Mouse (Mus musculus) kidney, embryonic 16.5 days (tissue): ENCODE results near the gene Pqlc3. TPM values are rescaled to one million over a fixed set of nuclear protein-coding genes. Genes with fewer than 3 reads are reported as not detected.

Experiments
- ATAC-seq: fragments of 200-750 bp; cut with Nextera tagmentation; 2 replicates; pipeline ENCODE4 v1.8.0; 2017; ENCODE audit warnings: moderate TSS enrichment; ENCODE audit not compliant: low FRiP score, low TSS enrichment
- H3K27ac ChIP-seq: fragments of 300-500 bp; sonication (generic); 2 replicates; pipeline ENCODE4 v1.5.1; 2014; ENCODE audit warnings: low read length
- H3K27me3 ChIP-seq: fragments of 300-500 bp; sonication (generic); 2 replicates; pipeline ENCODE4 v1.6.1; 2014; ENCODE audit warnings: low read length, control low read depth, mixed read lengths; ENCODE audit not compliant: insufficient read depth
- H3K36me3 ChIP-seq: fragments of 300-500 bp; sonication (generic); 2 replicates; pipeline ENCODE4 v1.6.1; 2014; ENCODE audit warnings: low read length, control low read depth, mixed read lengths; ENCODE audit not compliant: insufficient read depth
- H3K4me1 ChIP-seq: fragments of 300-500 bp; sonication (generic); 2 replicates; pipeline ENCODE4 v1.6.1; 2014; ENCODE audit warnings: low read length, control low read depth, mixed read lengths; ENCODE audit not compliant: insufficient read depth
- H3K4me2 ChIP-seq: fragments of 300-500 bp; sonication (generic); replicated peaks from 2 replicates; pipeline ENCODE4 v1.6.1; 2014; ENCODE audit warnings: low read depth, low read length
- H3K4me3 ChIP-seq: fragments of 300-500 bp; sonication (generic); 2 replicates; pipeline ENCODE4 v1.5.1; 2014; ENCODE audit warnings: mild to moderate bottlenecking, low read length
- H3K9ac ChIP-seq: fragments of 300-500 bp; sonication (generic); replicated peaks from 2 replicates; pipeline ENCODE4 v1.6.1; 2014; ENCODE audit warnings: low read length
- H3K9me3 ChIP-seq: fragments of 300-500 bp; sonication (generic); 2 replicates; pipeline ENCODE4 v1.6.1; 2016; ENCODE audit warnings: low read length, control low read depth
- WGBS: fragments of 180-500 bp; shearing (Covaris S2); extraction: QIAGEN DNeasy Blood & Tissue Kit; methylation state at CpG from one replicate; pipeline ENCODE4 v1.1.7; 2014; 5-methylcytosine and 5-hydroxymethylcytosine counted together
- polyA plus RNA-seq: library from polyadenylated mRNA; unstranded; fragments of >200 nt; fragmentation: Nextera tagmentation; extraction: Ambion mirVana; gene quantifications from 2 replicates; pipeline ENCODE4 v1.2.1, GENCODE M21; 2015

Gene Pqlc3
- polyA plus RNA-seq, 1 experiment from 2014 or later = 4.7 TPM

GRCm38 (mm10) chr12:16985778-16986177 is 14.4 kb downstream of the Pqlc3 start:
- Histone ChIP-seq H3K4me3 (no peak overlapping the region), H3K4me2 (no peak overlapping the region), H3K27me3 (no peaks in the 10 kb centered on the region), H3K27ac (no peak overlapping the region), H3K9me3 (no peaks in the 10 kb centered on the region), H3K36me3 (peaks cover 14% of the 10 kb centered on the region), H3K9ac (no peak overlapping the region), H3K4me1 (no peaks in the 10 kb centered on the region)
- 90% methylated on average over 1 of the region's 1 CpGs for WGBS
- no peak for ATAC-seq

- H3K9me3 ChIP-seq = no peaks in the 10 kb centered on the region
- no peak overlapping the region for H3K4me3 ChIP-seq
- H3K4me1 ChIP-seq = no peaks in the 10 kb centered on the region
- H3K27ac ChIP-seq = no peak overlapping the region
- no peaks in the 10 kb centered on the region for H3K27me3 ChIP-seq
- H3K36me3 ChIP-seq = peaks cover 61% of the 10 kb centered on the region
- H3K9ac ChIP-seq = no peak overlapping the region
- H3K4me2 ChIP-seq = no peak overlapping the region
- ATAC-seq = no peak
These were observed 23.1 kb downstream of the Pqlc3 start for GRCm38 (mm10) chr12:16977120-16977519.

- H3K27me3 ChIP-seq = no peaks in the 10 kb centered on the region
- WGBS = 98% methylated on average over 2 of the region's 2 CpGs
- no peak overlapping the region for H3K4me3 ChIP-seq
- H3K9me3 ChIP-seq = no peaks in the 10 kb centered on the region
- no peak overlapping the region for H3K9ac ChIP-seq
- ATAC-seq = no peak
- no peaks in the 10 kb centered on the region for H3K4me1 ChIP-seq
- peaks cover 30% of the 10 kb centered on the region for H3K36me3 ChIP-seq
- H3K4me2 ChIP-seq = no peak overlapping the region
- H3K27ac ChIP-seq = no peak overlapping the region
These were observed 33.4 kb downstream of the Pqlc3 start for GRCm38 (mm10) chr12:16966811-16967210.

GRCm38 (mm10) chr12:16963354-16963753 is 36.9 kb downstream of the Pqlc3 start:
- Histone ChIP-seq H3K4me1 (no peaks in the 10 kb centered on the region), H3K9ac (no peak overlapping the region), H3K36me3 (peaks cover 40% of the 10 kb centered on the region), H3K4me3 (no peak overlapping the region), H3K9me3 (no peaks in the 10 kb centered on the region), H3K27me3 (no peaks in the 10 kb centered on the region), H3K27ac (no peak overlapping the region), H3K4me2 (no peak overlapping the region)
- ATAC-seq = no peak
- 80% methylated on average over 2 of the region's 2 CpGs for WGBS

- Histone ChIP-seq H3K27me3 (no peaks in the 10 kb centered on the region), H3K9me3 (no peaks in the 10 kb centered on the region), H3K4me3 (no peak overlapping the region), H3K9ac (no peak overlapping the region), H3K4me1 (no peaks in the 10 kb centered on the region), H3K27ac (no peak overlapping the region), H3K36me3 (peaks cover 45% of the 10 kb centered on the region), H3K4me2 (no peak overlapping the region)
- ATAC-seq = no peak
- WGBS = 66% methylated on average over 1 of the region's 1 CpGs
These were observed 41.4 kb downstream of the Pqlc3 start for GRCm38 (mm10) chr12:16958851-16959250.

GRCm38 (mm10) chr12:16948239-16948638 is 52.0 kb downstream of the Pqlc3 start:
- H3K27ac ChIP-seq = no peak overlapping the region
- H3K9me3 ChIP-seq = no peaks in the 10 kb centered on the region
- 94% methylated on average over 6 of the region's 6 CpGs for WGBS
- no peaks in the 10 kb centered on the region for H3K4me1 ChIP-seq
- H3K4me2 ChIP-seq = no peak overlapping the region
- no peaks in the 10 kb centered on the region for H3K27me3 ChIP-seq
- peaks cover 5% of the 10 kb centered on the region; the same call in 1 of the 2 replicates for H3K36me3 ChIP-seq
- H3K4me3 ChIP-seq = no peak overlapping the region
- H3K9ac ChIP-seq = no peak overlapping the region
- ATAC-seq = no peak

GRCm38 (mm10) chr12:16941976-16942375 is 58.2 kb downstream of the Pqlc3 start:
- ATAC-seq = no peak
- Histone ChIP-seq H3K4me2 (no peak overlapping the region), H3K36me3 (peaks cover 8% of the 10 kb centered on the region), H3K27ac (no peak overlapping the region), H3K27me3 (no peaks in the 10 kb centered on the region), H3K4me3 (no peak overlapping the region), H3K9ac (no peak overlapping the region), H3K9me3 (no peaks in the 10 kb centered on the region), H3K4me1 (no peaks in the 10 kb centered on the region)
- 95% methylated on average over 3 of the region's 3 CpGs for WGBS

Other genes with a start within 250 kb of the Pqlc3 start
- 4.4 and 5.2 TPM in 2 replicates for gene Greb1, start 199.5 kb downstream of the Pqlc3 start, polyA plus RNA-seq
- gene E2f6, start 189.4 kb downstream of the Pqlc3 start, polyA plus RNA-seq = 41.7 and 45.1 TPM in 2 replicates
- 10.6 and 11.4 TPM in 2 replicates for gene Rock2, start 105.5 kb downstream of the Pqlc3 start, polyA plus RNA-seq
- 0.47 and 0.54 TPM in 2 replicates for gene 2410004P03Rik, start 11.3 kb upstream of the Pqlc3 start, polyA plus RNA-seq
- 0.76 and 0.81 TPM in 2 replicates for gene Kcnf1, start 176.5 kb upstream of the Pqlc3 start, polyA plus RNA-seq